Mouse (Mus musculus): ENCODE measurements at regions not wholly inside any gene's neighbourhood (a gene's known extent, or its start where the extent isn't known, plus 50 kb on each side); places are given as distances from the start of the nearest gene placed in this dataset.

GRCm38 (mm10) chr10:70336741-70337140 lies 91.8 kb downstream of the Slc16a9 start:
- DNase-seq (ENCODE audit: inconsistent age in 2 of 2, low spot score in 1 of 2): no peak

DNA sequence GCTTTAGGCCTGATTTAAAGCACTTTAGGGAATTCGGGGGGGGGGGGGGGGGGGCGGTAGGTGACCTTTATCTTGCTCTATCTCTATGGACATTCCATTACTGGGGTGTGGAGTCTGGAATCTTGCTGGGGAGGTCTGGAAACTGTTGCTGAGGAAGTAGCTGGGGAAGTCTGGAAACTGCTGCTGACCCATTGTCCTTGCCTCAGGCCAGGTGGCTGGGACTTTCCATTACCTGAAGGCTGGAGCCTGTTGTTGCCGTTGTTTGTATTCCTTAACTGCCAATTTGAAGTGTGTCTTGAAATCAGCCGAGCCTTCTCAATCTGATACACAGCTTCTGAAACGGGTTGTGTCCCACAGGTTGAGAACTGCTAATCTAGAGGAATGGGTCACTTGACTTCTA lies 80.9 kb upstream of the Fam13c start:
- no peak for DNase-seq (ENCODE audit: inconsistent age in 2 of 2, low spot score in 1 of 2)

GRCm38 (mm10) chr10:70359834-70360233 lies 80.4 kb upstream of the Fam13c start:
- DNase-seq (ENCODE audit: inconsistent age in 2 of 2, low spot score in 1 of 2): no peak

- peak in 1 of 2 experiments; percentile 70 for DNase-seq (ENCODE audit: inconsistent age in 2 of 2, low spot score in 1 of 2)
Measured at GRCm38 (mm10) chr10:70363054-70363453, 77.2 kb upstream of the Fam13c start.

GRCm38 (mm10) chr10:70364218-70364975 lies 75.9 kb upstream of the Fam13c start:
- no peak for DNase-seq (ENCODE audit: inconsistent age in 2 of 2, low spot score in 1 of 2)

GRCm38 (mm10) chr10:70364976-70365345 lies 75.3 kb upstream of the Fam13c start:
- no peak for DNase-seq (ENCODE audit: inconsistent age in 2 of 2, low spot score in 1 of 2)

DNA sequence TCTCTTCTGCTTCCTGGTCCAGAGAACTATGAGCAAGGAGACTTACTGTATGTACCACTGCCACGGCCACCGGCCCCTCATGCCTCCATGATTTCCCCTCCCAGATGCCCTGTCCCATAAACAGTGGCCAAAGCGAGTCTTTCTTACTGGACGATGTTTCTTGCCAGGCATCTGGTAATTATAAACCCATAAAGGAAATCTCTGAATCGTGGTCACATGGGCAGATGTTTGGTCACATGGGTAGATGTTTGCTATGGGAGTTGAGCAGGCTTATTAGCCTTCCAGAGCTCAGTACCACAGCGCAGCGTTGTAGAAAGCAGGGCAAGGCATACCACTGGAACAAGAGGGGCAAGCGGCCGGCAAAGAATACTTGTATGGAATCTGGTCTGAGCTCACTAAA lies 74.8 kb upstream of the Fam13c start:
- DNase-seq (ENCODE audit: inconsistent age in 2 of 2, low spot score in 1 of 2): no peak

DNA sequence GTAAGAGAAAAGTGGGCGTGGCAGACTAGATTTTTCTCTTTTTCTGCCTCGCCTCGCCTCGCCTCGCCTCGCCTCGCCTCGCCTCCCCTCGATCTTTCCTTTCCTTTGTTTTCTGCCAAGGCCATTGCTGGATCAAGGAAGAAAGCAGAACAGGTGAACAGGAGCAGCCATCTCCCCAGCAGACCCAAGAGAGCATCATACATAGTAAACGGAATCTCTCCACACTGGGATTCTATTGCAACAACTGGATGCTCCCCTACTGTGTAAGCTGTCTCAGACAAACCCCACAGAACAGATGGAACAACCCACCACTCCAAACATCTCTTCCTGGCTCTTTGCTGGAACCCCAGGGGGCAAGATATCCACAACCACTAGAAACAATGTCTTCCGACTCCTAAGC lies 72.4 kb upstream of the Fam13c start:
- DNase-seq (ENCODE audit: inconsistent age in 2 of 2, low spot score in 1 of 2): no peak

GRCm38 (mm10) chr10:70368685-70369084 lies 71.6 kb upstream of the Fam13c start:
- DNase-seq (ENCODE audit: inconsistent age in 2 of 2, low spot score in 1 of 2): peak; percentile 80 to 88

DNA sequence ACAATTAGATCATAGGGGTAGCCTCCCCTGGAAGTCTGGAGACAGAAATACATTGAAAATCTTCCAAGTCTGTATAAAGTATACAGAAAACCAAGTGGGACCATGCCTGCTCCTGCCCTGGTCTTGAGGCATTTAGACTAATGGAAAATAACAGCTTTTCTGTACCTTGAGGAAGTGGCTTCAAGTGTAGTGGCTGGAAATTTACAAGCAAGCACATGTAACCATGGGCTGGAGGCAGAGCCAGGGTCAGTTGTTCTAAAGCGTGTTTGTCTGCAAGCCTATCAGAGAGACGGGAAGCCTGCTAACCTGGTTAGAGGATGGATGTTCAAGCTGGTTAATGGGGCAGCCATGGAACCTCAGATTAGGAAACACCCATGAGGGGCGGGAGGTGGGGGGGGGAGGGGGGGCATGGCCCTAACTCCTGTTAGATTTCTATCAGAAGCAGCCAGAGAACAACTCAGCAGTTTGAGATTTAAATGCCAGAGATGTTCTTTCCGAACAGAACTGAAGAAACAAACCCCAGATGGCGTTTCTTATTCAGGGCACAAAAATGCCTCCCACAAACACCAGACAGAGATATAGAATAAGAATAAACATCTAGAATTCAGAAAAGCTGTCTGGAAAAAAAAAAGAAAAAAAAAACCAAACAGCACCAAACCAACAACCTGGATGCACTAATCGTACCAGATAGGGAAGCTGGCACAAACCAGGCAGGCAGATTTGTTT lies 67.7 kb upstream of the Fam13c start:
- DNase-seq (ENCODE audit: inconsistent age in 2 of 2, low spot score in 1 of 2): peak in 1 of 2 experiments; percentile 65

DNA sequence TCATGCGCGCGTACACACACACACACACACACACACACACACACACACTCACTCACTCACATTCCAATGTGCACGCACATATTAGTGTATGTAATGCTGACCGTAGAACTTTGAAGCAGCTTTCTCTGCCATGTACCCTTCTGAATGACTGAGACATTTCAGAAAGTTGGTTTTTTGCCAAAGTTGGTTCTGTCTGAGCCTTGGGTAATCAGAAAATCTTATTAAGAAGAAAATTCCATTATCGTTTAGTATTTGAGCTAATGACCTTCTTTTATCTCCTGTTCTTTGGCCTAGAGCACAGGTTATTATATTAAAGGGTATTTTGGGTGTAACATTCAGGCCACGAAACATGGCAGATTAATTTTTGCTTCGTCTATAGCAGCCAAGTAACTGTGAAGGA lies 67.1 kb upstream of the Fam13c start:
- peak in 1 of 2 experiments; percentile 55 for DNase-seq (ENCODE audit: inconsistent age in 2 of 2, low spot score in 1 of 2)

DNA sequence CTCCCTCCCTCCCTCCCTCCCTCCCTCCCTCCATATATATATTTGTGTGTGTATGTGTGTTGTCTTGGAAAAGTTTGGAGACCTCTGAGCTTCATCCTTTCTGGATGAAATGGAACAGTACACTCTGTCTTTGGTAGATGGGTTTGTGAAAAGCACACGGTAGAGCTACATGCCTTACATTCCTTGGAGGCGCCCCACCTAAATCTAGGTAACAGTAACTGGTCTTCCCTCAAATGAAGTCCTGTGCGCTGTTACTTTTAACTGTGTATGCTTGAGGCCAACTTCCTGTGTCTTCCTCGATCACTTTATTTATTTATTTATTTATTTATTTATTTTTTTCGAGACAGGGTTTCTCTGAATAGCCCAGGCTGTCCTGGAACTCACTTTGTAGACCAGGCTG lies 66.4 kb upstream of the Fam13c start:
- no peak for DNase-seq (ENCODE audit: inconsistent age in 2 of 2, low spot score in 1 of 2)

DNA sequence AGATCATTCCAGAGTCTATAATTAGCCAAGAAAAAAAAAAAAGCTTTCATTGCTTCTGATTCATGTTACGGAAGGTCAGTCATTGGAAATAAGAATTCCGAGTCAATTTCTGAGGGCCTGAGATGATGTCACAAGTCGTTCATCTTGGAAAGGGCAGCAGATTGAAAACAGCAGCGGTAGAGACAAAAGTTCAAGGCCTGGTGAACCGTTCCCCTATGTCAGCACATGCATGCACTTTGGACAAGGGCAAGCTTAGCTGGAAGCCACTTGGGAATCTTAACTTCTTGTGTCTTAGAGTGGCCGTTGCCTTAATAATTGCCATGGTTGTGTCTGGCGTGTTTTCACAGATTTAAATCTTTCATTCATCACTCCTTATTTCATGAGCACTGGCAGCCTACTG lies 65.6 kb upstream of the Fam13c start:
- DNase-seq (ENCODE audit: inconsistent age in 2 of 2, low spot score in 1 of 2): peak; percentile 76 to 87

- no peak for DNase-seq (ENCODE audit: inconsistent age in 2 of 2, low spot score in 1 of 2)
Measured at GRCm38 (mm10) chr10:70380041-70380651, 60.1 kb upstream of the Fam13c start.

GRCm38 (mm10) chr10:70384689-70385088 lies 55.6 kb upstream of the Fam13c start:
- DNase-seq (ENCODE audit: inconsistent age in 2 of 2, low spot score in 1 of 2): no peak

GRCm38 (mm10) chr10:70387729-70388128 lies 52.6 kb upstream of the Fam13c start:
- DNase-seq (ENCODE audit: inconsistent age in 2 of 2, low spot score in 1 of 2): no peak
